In genomic region chr9:99131119-99131518, GRCm38 (mm10) we compare ENCODE assay signal across 30 mouse cellular contexts. TPM values are rescaled to one million over a fixed set of nuclear protein-coding genes. Genes with fewer than 3 reads are reported as not detected.
DNase-seq lines count a peak whose midpoint lies in the region; ATAC-seq and TF ChIP-seq lines count a peak whose summit lies in the region.
"Had no signal": no experiment of that assay in that cellular context is flagged by ENCODE, and none has a peak within 500 bp of the region (broad histone marks: within the 10 kb centered on the region; RNA-seq: fewer than 3 reads in every experiment).

No protein-coding gene starts in this region.

- H3K4me2 ChIP-seq in liver, embryonic 15.5 days, result no peak overlapping the region
- H3K4me2 ChIP-seq in myocyte (ENCODE audit: low read depth), result peak overlapping the region; percentile 37
- H3K4me2 ChIP-seq in hindbrain, embryonic 12.5 days (replicated peaks), result no peak overlapping the region
- H3K4me2 ChIP-seq: embryonic facial prominence, embryonic 12.5 days; forebrain, embryonic 13.5 days; heart, embryonic 15.5 days; hindbrain, embryonic 14.5 days; lung, embryonic 15.5 days; midbrain, embryonic 13.5 days; stomach, embryonic 15.5 days had no signal

- 53% methylated on average over 4 of the region's 4 CpGs for WGBS in liver, embryonic 15.5 days (ENCODE audit: insufficient replicate concordance)
- WGBS in hindbrain, embryonic 12.5 days, result 90% methylated on average over 4 of the region's 4 CpGs

- H3ac ChIP-seq in myocyte (ENCODE audit: control insufficient read depth, insufficient read length), result no peak overlapping the region

- no peak for TF ChIP-seq POLR2A in myocyte (IDR thresholded peaks at IDR 0.05; ENCODE audit: insufficient read length, low read depth)

- H3K36me3 ChIP-seq in ES-E14 (ENCODE audit: control insufficient read depth, insufficient read depth, low read length, poor library complexity, severe bottlenecking), result no peaks in the 10 kb centered on the region
- no peaks in the 10 kb centered on the region for H3K36me3 ChIP-seq in liver, embryonic 15.5 days (replicated peaks)
- no peaks in the 10 kb centered on the region for H3K36me3 ChIP-seq in myocyte (ENCODE audit: control insufficient read depth, insufficient read depth)
- no peaks in the 10 kb centered on the region for H3K36me3 ChIP-seq in hindbrain, embryonic 12.5 days
- H3K36me3 ChIP-seq: embryonic facial prominence, embryonic 12.5 days; heart, embryonic 15.5 days; lung, embryonic 15.5 days; midbrain, embryonic 13.5 days; stomach, embryonic 15.5 days had no signal

- H3K4me1 ChIP-seq in ES-E14 (ENCODE audit: control insufficient read depth in 2 of 2, insufficient read depth in 2 of 2, low read length in 2 of 2, poor library complexity in 1 of 2), result peaks cover 11 to 17% of the 10 kb centered on the region in 2 experiments; a peak in 3 of 4 replicates
- H3K4me1 ChIP-seq in liver, embryonic 15.5 days (replicated peaks), result peaks cover 9% of the 10 kb centered on the region
- H3K4me1 ChIP-seq in hindbrain, embryonic 12.5 days, result no peaks in the 10 kb centered on the region
- H3K4me1 ChIP-seq: forebrain, embryonic 13.5 days; heart, embryonic 15.5 days; midbrain, embryonic 13.5 days; stomach, embryonic 15.5 days had no signal

- peak overlapping the region; percentile 0; the same call in 1 of the 2 replicates for H3K27ac ChIP-seq in ES-E14 (ENCODE audit: insufficient read depth, low read depth, low read length, poor library complexity, severe bottlenecking)
- no peak overlapping the region for H3K27ac ChIP-seq in liver, embryonic 15.5 days (replicated peaks)
- no peak overlapping the region for H3K27ac ChIP-seq in hindbrain, embryonic 12.5 days
- H3K27ac ChIP-seq: embryonic facial prominence, embryonic 12.5 days; forebrain, embryonic 13.5 days; gastrocnemius, adult 2 months; heart, embryonic 15.5 days; hindbrain, embryonic 14.5 days; layer of hippocampus, adult 2 months; left cerebral cortex, adult 2 months; midbrain, embryonic 13.5 days; stomach, embryonic 15.5 days had no signal

- H3K79me2 ChIP-seq in myocyte (ENCODE audit: control insufficient read depth, insufficient read depth), result peaks cover 35% of the 10 kb centered on the region

- ATAC-seq in liver, embryonic 15.5 days (ENCODE audit: insufficient read depth), result peak; percentile 31; the same call in 1 of the 2 replicates
- ATAC-seq in hindbrain, embryonic 12.5 days (ENCODE audit: low FRiP score), result no peak
- ATAC-seq: forebrain, embryonic 13.5 days; inflammation-experienced regulatory T-cells, adult 6 months; midbrain, embryonic 13.5 days had no signal

- no peaks in the 10 kb centered on the region for H3K27me3 ChIP-seq in liver, embryonic 15.5 days
- H3K27me3 ChIP-seq in myocyte (ENCODE audit: control insufficient read depth, insufficient read depth, insufficient read length), result no peaks in the 10 kb centered on the region
- no peaks in the 10 kb centered on the region for H3K27me3 ChIP-seq in hindbrain, embryonic 12.5 days
- H3K27me3 ChIP-seq: embryonic facial prominence, embryonic 12.5 days; forebrain, embryonic 13.5 days; heart, embryonic 15.5 days; lung, embryonic 15.5 days; midbrain, embryonic 13.5 days; stomach, embryonic 15.5 days had no signal

- H3K9ac ChIP-seq in ES-E14 (ENCODE audit: insufficient read depth, low read depth, low read length, poor library complexity, severe bottlenecking), result no peak overlapping the region
- H3K9ac ChIP-seq in liver, embryonic 15.5 days, result no peak overlapping the region
- H3K9ac ChIP-seq in hindbrain, embryonic 12.5 days, result no peak overlapping the region
- H3K9ac ChIP-seq: embryonic facial prominence, embryonic 12.5 days; forebrain, embryonic 13.5 days; heart, embryonic 15.5 days; hindbrain, embryonic 14.5 days; lung, embryonic 15.5 days; midbrain, embryonic 13.5 days; stomach, embryonic 15.5 days had no signal

- in situ Hi-C loops in ES-E14 (cut with MboI; ENCODE audit: low sequenced_read_pairs in 2 of 2, unreplicated experiment in 2 of 2), result no loop called here

- DNase-seq in 3T3-L1 (ENCODE audit: low read depth, low spot score), result peak; percentile 59
- no peak for DNase-seq in ES-E14 (ENCODE audit: low read depth, low spot score)
- DNase-seq in layer of hippocampus, postnatal 36 days, result no peak
- DNase-seq in kidney, adult 11 months, result no peak
- DNase-seq: adrenal gland, adult 2 months; cerebellum, adult 11-12 months; cerebellum, postnatal 14 days; gastrocnemius, adult 2 months; heart, postnatal 36 days; kidney, adult 8-10 months; kidney, postnatal 14 days; lung, postnatal 4 days; right cerebral cortex, adult 18-20 months; thymus, adult 18-20 months; thymus, postnatal 36 days had no signal

- no peak overlapping the region for H3K4me3 ChIP-seq in ES-E14 (ENCODE audit: insufficient read depth in 1 of 2, low read depth in 1 of 2, low read length in 2 of 2, poor library complexity in 1 of 2, severe bottlenecking in 1 of 2)
- H3K4me3 ChIP-seq in liver, embryonic 15.5 days (replicated peaks), result no peak overlapping the region
- H3K4me3 ChIP-seq in myocyte, result no peak overlapping the region
- no peak overlapping the region for H3K4me3 ChIP-seq in hindbrain, embryonic 12.5 days
- H3K4me3 ChIP-seq: embryonic facial prominence, embryonic 12.5 days; erythroblast, embryonic 14.5 days; forebrain, embryonic 13.5 days; gastrocnemius, adult 2 months; heart, embryonic 15.5 days; layer of hippocampus, adult 2 months; left cerebral cortex, adult 2 months; lung, embryonic 15.5 days; midbrain, embryonic 13.5 days; stomach, embryonic 15.5 days had no signal

- no peaks in the 10 kb centered on the region for H3K9me3 ChIP-seq in ES-E14 (ENCODE audit: control insufficient read depth, insufficient read depth, low read depth, low read length)
- H3K9me3 ChIP-seq in liver, embryonic 15.5 days (replicated peaks), result no peaks in the 10 kb centered on the region
- H3K9me3 ChIP-seq in hindbrain, embryonic 12.5 days (replicated peaks), result no peaks in the 10 kb centered on the region
- H3K9me3 ChIP-seq: embryonic facial prominence, embryonic 12.5 days; forebrain, embryonic 13.5 days; G1E; heart, embryonic 15.5 days; lung, embryonic 15.5 days; midbrain, embryonic 13.5 days; stomach, embryonic 15.5 days had no signal

TF ChIP-seq in ES-E14, 5 proteins besides CTCF, POLR2A, EP300 and RAD21:
- TF ChIP-seq CHD2 (IDR thresholded peaks at IDR 0.05; ENCODE audit: low read depth, low read length) (no peak), ZC3H11A (IDR thresholded peaks at IDR 0.05; ENCODE audit: borderline replicate concordance, low read depth, low read length) (no peak), HCFC1 (IDR thresholded peaks at IDR 0.05; ENCODE audit: borderline replicate concordance, insufficient read depth, low read length) (no peak), MAFK (IDR thresholded peaks at IDR 0.05; ENCODE audit: insufficient read depth, low read depth, low read length) (no peak), ZNF384 (IDR thresholded peaks at IDR 0.05; ENCODE audit: low read depth, low read length) (no peak)

TF ChIP-seq in myocyte, 11 proteins besides CTCF, POLR2A, EP300 and RAD21:
- TF ChIP-seq POLR2AphosphoS2 (IDR thresholded peaks at IDR 0.05; ENCODE audit: insufficient read length, low read depth), result no peak
- TF ChIP-seq USF1 (IDR thresholded peaks at IDR 0.05; ENCODE audit: low read depth), result no peak

RNA-seq across cellular contexts. Expression of gene Pik3cb, which starts 9.3 kb away (rescaled TPM):
- 7.6 and 10.2 TPM in 2 replicates for total RNA-seq in ES-E14 (2012; rRNA removed)
- polyA plus RNA-seq in liver, embryonic 15.5 days (2015; fragmentation: Nextera tagmentation; extraction: Ambion mirVana), result 2.1 and 2.9 TPM in 2 replicates
- 3.0 TPM for polyA plus RNA-seq in myocyte (2012; fragmentation: generic; extraction: Trizol)
- polyA plus RNA-seq in hindbrain, embryonic 12.5 days (2016; fragmentation: Nextera tagmentation; extraction: Ambion mirVana), result 2.2 and 4.5 TPM in 2 replicates
- total RNA-seq in layer of hippocampus, postnatal 36 days (2021), result 10 to 100 TPM; 27.8 to 29.2 TPM
